Mouse (Mus musculus): ENCODE measurements around the gene Pde6b.

Pde6b gene

DNA sequence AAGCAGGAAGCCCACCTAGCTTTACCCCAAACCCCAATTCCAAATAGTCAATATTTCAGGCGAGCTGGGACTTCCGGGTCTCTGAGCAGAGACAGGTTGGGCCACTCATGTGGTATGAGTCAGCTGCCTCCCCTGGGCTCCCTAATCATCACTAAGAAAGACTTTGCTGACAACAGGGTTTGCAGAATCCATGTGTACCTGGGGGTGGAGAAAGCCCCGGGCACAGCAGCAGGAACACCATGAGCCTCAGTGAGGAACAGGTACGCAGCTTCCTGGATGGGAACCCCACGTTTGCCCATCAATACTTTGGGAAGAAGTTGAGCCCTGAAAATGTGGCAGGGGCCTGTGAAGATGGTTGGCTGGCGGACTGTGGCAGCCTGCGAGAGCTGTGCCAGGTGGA, at the start of gene Pde6b:
Gene Pde6b (plus strand): TSS at position 191 of the 400 bp plus-strand sequence.
- DNase-seq (ENCODE audit: low read depth): no peak

DNA sequence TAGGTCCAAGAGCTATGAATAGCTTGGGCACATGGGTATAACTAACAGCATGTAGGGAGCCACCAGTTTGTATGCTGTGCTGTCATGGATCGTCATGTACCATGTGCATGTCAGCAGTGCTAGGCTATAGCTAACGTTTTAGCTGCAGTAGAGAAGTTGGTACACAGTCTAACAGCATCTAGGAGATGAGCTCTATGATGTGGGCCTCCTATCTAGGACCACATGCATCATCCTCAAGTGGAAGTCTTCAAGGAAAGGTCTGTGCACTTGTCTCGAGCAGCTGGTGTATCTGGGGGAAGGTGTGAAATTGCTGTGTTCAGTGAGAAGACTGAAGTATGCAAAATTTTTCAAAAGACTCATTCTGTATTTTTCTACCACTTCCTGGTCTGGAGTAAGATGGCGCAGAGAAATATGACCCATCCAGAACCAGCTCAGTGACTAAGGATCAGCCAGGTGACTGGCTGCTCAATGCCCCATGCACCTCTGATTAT, 44.5 kb upstream of the Pde6b start:
- DNase-seq (ENCODE audit: low read depth): no peak

DNA sequence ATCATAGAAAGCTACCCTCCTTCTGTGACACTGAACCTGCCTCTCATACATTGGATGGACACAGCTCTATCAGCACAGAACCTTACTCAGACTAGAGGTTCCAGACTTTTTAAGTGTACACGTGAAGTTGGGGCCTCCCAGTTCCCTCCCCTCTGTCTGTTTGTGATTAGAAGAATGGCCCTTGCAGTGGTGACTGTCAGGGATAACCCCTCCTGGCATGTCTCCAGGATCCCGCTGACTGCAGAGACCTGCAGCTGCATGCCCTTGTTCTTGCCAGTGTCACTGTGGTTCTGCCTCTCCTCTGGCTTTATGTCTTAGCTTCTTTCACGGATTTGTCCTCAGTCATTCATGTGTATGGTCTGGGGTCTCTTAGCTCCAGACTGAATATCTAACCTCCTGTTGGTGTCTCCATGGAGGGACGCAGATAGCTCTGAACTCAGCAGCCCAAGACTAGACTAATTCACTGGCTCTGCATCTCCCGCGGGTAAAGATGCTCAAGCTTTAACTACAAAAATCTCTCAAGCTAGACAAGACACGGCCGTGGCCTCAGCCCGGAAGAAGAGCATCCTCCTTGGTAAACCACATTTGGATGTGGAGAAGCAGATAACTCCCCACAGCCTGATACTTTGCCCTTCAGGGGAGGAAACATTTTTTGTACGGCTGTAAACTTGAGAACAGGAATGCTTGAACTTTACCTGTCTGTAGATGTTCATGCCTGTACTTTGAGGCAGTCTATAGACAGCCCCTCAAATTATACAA, 42.7 kb upstream of the Pde6b start:
- no peak for DNase-seq (ENCODE audit: low read depth)

DNA sequence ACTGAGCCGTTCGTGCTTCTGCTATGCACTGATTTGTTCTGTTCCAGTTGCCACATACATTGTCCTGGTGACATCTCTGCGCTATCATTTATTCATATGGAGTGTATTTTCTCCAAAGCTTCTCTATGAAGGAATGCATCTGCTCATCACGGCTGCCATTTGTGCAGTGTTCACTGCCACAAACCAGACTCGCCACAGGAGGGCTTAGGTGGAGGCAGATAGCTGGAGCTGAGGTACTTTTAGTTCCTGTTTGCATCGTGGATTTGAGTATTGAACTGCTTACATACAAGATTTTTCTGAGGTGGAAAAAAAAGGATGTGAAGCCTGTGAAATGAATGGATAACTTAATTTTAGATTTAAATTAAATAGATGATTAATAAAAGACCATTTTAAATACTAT, 40.3 kb upstream of the Pde6b start:
- DNase-seq (ENCODE audit: low read depth): peak; percentile 7

DNA sequence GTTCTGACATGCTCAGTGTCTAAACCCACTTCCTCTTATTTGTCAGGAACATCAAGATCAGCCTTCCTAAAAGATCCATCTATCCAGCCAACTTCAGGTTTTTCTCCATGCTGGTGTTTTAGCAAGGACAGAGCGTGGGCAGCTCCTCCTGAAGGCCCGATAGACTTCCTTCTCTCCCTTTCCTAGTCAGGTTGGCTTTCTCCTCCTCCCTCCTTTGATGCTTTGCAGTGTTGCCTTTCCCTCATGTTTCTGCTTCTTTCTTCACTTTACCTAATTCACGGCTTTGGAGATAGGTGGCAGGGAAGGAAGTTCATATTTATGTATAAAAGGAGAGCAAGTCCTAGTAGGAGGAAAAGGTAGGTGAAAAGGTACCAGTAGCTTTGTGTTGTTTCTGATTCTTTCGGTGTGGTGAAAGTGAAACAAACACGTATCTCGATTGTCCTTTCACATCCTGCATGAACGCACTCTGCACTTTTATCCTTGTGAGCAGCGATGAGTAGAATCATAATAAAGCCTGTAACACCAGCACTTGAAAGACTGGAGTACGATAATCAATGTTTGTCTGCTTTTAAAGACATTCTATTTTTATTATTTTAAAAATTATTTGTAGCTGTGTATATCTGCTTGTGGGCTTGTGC, 38.6 kb upstream of the Pde6b start:
- DNase-seq (ENCODE audit: low read depth): no peak

DNA sequence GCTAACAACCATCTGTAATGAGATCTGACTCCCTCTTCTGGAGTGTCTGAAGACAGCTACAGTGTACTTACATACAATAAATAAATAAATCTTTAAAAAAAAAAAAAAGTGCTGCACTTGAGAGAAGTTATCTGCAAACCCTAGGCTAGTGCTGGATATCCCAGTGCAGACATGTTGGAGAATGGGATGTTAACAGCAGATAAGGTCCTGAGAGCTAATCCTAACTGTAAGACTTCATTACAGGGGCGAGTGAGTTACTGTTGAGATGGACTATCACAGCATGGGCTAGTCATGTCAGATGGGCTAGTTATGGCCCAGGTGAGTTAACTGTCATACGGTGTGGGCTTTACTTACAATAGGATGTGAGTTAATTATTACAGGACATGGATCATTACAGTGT, 34.1 kb upstream of the Pde6b start:
- DNase-seq (ENCODE audit: low read depth): no peak

DNA sequence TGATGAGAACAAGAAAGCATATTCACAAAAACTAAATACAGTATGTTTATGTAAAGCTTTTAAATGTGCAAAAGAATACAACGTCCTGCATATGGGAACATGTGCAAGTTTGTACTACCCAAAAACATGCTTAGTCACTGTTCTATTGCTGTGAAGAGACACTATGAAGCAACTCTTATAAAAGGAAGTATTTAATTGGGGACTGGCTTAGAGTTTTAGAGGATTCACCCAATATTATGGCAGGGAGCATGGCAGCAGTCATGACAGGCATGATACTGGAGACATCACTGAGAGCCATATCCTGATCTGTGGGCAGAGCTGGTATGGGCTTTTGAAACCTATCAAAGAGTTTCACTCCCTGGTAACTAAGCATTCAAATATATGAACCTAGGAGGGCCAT, 30.3 kb upstream of the Pde6b start:
- DNase-seq (ENCODE audit: low read depth): no peak

DNA sequence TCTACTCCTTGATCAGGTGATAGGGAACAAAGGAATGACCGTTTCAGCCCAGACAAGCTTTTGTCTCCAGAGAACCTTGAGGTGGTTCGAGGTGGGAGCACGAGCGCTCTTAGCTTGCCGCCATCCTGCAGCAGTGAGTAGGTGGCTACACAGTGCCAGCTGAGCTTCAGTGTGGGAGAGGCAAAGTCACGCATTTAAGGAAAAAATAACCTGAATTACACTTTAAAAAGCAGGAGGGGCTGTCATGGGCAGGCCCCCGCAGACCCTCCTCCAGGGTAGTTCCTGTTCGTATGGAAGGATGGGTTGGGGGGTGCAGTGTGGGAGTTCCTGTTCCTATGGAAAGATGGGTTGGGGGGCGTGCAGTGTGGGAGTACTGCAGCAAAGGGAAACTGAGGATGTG, 28.7 kb upstream of the Pde6b start:
- DNase-seq (ENCODE audit: low read depth): no peak

DNA sequence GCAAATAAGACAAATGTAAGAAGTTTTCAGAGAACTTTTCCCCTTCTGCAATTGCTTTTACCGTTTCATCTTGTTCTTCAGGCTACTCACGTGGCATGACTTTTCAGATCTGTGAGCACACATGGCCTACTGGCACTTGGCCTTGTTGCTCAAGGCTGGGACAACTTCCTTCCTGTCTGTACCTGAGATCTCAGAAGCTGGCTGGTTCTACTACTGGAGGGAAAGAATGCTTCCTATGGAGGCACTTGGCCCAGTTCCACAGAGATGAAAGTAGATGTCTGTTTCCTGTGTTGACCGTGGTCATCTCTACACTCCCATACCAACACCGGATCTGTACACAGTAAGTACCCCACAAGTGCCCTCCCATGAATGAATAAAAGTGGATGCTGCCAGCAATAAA, 28.0 kb upstream of the Pde6b start:
- no peak for DNase-seq (ENCODE audit: low read depth)

DNA sequence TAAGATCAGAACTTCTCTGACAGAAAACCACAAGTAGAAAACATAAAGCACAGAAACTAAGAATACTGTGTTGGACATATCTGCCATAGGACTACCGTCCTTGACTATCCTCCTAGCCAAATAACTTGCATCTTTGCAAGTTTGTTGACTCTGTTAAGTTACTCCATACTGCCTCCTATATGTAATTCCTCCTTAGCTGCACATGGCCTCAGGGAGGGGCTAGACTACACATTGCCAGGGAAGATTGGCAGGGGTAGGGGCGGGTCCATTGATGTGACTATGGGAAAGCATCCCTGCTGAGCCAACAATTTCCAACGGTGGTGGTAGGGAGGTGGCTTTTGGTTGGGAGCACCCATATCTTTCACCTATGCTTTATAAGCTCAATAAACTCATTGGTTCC, 25.9 kb upstream of the Pde6b start:
- DNase-seq (ENCODE audit: low read depth): no peak

DNA sequence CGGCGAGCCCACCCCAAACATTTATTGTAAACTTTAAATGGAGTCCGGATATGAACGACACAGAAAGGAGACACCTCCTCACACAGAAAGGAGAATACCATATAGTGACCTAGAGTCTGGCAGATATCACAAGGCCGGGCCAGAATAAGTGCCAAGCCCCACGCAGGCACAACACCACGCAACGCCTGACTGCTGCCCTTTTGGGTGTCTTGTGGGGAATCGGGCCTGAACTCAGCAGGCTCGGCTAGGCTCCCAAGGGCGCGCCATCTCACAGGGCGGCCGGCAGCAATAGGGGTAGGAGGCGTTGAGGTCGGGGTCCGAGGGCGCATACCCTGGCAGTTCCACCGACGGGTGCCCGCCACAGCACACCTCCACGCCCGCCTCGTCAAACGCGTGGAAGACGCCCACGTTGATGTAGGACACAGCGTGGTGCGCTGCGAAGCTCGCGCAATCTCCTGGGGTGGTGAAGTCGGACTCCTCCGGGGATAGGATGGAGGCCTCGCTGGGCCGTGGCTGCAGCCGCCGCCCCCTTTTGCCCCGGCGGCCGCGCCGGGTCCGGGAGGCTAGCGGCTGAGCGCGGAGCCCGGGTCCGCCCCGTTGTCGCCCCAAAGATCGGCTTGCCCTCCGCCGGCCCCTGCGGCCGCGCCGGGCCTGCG, 21.7 kb upstream of the Pde6b start:
- no peak for DNase-seq (ENCODE audit: low read depth)

DNA sequence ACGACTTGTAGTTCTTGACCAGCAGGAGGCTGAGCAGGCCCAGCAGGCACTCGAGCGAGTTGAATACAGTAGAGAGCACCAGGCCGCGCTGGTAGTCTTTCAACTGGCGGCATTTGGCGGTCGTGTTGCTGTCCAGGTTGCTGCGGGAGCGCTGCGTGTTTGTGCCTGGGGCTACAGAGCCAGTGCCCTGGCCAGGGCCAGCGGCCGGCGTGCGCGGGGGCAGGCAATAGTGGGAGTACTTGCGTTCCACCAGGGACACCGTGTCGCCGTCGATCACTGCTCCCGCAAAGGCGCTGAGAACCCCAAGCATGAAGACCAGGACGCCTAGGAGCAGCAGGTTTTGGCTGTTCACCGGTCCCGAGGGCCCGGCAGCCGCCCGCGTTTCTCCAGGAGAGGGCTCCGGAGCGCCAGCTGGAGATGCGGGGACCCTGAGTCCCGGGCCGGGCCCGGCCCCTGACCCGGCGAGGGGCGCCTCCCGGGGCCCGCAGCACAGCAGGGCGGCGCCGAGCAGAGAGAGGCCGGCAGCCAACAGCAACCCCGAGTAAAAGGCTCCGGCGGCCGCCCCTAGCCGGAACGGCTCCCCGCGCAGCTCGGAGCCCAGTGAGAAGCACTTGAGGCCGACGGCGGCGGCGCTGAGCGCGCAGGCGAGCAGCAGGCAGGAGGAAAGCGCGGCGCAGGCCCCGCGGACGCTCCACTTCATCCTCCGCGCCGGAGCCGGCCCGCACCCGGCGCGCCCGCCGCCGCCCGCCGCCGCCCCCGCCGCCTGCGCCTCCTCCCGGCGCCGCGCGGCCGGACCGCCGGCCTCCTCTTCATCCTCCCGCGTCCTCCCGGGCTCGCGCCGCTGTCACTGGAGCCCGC, 21.0 kb upstream of the Pde6b start:
- no peak for DNase-seq (ENCODE audit: low read depth)

DNA sequence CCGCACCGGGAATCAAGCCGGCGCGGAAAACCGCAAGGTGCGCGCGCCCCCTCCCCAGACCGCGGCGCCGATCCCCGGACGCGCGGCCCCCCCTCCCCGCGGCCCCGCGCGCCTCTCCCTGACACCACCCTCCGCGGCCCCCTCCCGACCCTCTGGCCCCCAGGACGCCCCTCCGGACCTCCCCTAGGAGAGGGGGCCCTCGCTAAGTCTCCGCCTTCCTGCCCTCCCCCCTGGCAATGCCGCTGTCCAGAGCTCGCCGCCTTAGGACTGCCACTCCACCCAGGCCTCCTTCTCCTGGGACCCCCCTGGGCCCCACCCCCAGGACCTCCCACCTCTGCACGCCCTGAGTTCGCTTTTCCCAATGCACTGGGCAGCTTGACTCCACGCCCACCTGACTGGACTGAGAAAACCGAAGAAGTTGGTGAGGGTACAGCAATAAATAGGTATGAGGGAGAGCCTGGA, 20.3 kb upstream of the Pde6b start, which contains the start of gene Gm42517:
Gene Gm42517 (minus strand): TSS at position 52 of the 462 bp plus-strand sequence.
- DNase-seq (ENCODE audit: low read depth): no peak

DNA sequence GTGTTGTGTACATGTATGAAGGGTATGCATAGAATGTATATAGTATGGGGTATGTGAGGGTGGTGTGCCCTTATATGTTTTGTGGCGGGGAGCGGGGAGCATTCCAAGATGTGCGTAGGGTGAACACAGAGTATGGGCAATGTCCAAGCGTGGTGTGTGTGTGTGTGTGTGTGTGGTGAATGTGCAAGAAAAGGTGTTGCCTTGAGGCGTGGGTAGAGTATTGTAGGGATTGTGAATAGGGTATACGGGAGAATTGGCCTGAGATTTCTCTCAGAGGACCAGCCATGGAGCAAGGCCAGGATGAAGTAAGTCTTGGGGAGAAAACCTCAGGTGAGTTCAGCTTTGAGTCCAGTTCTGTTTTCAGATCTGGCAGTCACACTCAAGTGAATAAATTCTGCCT, 19.7 kb upstream of the Pde6b start:
- no peak for DNase-seq (ENCODE audit: low read depth)

DNA sequence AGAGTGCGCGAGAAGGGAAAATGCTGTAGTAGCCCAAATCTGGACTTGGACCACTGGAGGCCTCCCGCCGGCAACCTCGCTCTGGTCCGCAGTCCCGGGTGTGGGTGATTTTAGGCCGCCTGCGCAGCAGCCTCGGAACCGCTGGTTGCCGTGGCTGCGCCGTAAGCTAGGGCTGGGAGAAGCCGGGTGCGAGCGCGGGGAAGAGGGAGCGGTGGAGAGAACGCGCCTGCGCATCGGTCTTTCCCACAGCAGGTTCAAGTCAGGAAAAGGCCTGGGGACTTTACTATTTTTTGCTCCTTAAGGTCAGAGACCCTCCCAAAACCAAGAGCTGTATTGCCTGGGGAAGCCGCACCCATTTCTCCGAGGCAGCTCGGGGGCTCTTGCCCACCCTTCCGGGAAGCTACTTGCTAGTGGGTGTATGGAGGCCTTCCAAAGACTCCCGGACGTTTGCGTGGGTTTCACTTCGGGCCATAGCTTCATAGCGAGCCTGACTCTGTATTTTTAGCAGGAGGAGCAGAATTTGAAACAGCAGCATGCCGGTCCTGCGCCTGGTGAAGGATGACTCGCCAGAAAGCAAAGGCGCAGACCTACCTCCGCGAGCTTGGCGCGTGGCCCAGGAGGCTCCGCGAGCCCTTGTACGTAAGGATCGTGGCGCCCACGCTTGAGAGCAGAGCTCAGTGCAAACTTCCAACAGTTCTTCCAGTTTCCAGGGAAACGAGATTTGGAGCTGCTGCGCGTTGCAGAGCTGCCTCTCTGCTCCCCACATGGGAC, 19.2 kb upstream of the Pde6b start:
- DNase-seq (ENCODE audit: low read depth): peak; percentile 75

DNA sequence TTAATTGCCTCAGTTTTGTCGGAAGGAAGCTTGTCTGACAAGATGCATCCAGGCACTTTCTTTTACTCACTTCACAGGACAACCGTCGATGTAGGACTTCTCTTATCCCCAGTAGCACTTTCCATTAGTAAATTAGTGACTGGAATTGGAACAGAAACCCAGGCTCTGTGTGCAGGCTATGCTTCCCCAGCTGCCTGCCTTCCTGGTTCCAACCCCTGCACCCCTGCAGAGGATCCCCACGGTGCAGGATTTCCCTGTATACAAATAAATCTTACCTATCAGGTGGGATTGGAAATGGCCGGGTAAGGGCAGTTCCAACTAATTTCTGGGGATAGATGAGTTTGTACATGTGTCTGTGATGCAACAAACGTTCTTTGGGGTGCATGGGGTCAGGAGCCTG, 18.2 kb upstream of the Pde6b start:
- DNase-seq (ENCODE audit: low read depth): no peak

DNA sequence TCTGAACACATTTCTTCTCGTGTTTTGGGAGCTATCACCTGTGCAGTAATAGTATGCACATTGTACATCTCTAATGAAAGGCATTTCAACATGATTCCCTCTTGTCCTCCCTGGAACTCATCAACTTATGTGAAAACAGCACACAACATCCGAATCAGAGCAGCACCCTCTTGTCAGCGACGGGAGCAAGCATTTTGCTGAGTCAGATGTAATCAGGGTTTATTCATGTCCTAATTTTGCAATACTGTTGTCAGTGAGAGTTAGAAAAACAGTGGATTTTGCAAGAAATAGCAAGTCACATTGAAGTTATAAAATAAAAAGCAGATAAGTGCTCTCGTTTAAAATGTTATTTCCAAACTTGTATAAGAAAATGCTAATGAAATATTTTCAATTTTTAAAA, 14.1 kb upstream of the Pde6b start:
- peak; percentile 42 for DNase-seq (ENCODE audit: low read depth)

DNA sequence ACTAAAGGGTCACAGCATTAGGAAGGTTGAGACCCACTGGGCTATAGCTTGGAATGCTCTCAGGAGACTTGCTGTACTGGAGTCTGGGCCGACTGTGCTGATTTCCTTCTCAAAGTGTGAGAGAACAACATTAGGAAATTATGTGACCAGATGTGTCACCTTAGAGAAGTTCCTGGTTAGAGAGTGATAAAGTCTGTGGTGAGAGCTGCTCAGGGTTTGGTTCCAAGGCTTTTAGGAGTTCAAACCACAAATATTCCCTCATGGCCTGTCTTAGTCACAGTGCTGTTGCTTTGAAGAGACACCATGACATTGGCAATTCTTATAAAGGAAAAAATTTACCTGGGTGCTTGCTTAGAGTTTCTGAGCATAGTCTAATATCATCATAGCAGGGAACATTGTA, 12.1 kb upstream of the Pde6b start:
- DNase-seq (ENCODE audit: low read depth): no peak

DNA sequence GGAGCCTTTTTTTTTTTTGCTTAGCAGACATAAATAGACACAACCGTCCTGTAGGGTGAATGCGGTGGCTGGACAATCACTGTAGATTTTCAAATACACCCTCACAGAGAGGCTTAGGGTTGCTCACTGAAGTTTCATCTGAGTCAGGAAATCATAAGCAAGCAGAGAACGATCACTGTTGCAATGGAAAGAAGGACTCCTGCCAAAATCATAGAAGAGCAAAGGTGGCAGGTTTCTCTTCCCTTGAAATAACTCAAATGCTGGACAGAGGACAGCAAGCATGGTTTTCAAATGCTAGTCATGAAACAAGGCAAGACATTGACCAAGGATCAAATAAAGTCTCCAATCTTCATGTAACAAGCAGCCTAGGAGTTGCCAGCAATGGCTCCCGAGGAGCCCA, 9.8 kb upstream of the Pde6b start:
- DNase-seq (ENCODE audit: low read depth): peak; percentile 36

DNA sequence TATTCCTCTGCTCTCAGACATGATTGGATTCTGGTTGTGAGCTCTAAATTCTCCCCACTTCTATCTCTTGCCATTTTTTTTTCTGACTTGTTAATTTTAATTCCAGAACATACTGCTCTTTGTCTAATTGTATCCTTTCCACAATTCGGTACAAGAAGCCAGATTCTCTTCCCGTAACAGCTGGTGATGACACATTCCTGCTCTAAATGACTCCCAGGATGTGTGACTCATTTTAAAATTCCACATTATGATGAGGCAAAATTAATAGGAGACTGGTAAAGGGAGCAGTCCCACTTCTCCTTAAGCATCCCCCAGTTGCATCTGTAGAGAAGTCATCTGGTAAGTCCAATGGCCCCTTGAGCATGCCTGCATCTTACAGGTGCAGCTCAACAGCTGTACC, 2.6 kb upstream of the Pde6b start:
- peak; percentile 27 for DNase-seq (ENCODE audit: low read depth)

DNA sequence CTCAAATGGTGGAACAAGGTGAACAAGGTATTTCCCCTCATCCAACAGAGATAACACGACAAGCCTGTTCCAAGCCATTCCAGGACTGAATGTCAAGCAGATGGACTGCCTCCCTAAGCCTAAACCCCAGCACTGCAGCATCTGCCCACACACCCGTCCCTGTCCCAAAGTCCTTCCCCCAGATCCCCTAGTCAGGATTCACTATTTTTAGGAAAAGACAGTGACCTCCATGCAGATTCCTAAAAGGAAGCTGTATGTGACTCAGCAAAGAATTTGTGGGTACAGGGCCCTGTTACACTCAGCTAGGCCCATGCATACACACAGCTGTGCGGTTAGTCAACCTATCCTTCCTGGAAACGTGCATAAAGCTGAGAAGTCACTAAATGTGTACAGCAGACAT, 1.7 kb upstream of the Pde6b start:
- DNase-seq (ENCODE audit: low read depth): no peak

Measured in NIH3T3 (cell line).